Mouse (Mus musculus): ENCODE data around the gene AI413582. TPM values are rescaled to one million over a fixed set of nuclear protein-coding genes. Genes with fewer than 3 reads are reported as not detected.

Gene AI413582
- total and polyA plus RNA-seq, 3 experiments = 20.6 to 56.5 TPM; not detected in 1

- H3K27ac ChIP-seq (ENCODE audit: control insufficient read depth, low read depth, low read length) = no peak overlapping the region
- H3K27me3 ChIP-seq (ENCODE audit: control insufficient read depth in 1 of 2, insufficient read depth in 2 of 2, low read length in 2 of 2) = no peaks in the 10 kb centered on the region
- H3K4me1 ChIP-seq (ENCODE audit: control insufficient read depth in 1 of 2, insufficient read depth in 2 of 2, low read length in 2 of 2) = no peaks in the 10 kb centered on the region
- no peaks in the 10 kb centered on the region for H3K79me2 ChIP-seq (ENCODE audit: control insufficient read depth, insufficient read depth, low read length, poor library complexity)
- TF ChIP-seq USF2 (IDR thresholded peaks at IDR 0.05; ENCODE audit: borderline replicate concordance in 1 of 2, insufficient read depth in 1 of 2, low read depth in 1 of 2, low read length in 2 of 2) (no peak), RAD21 (IDR thresholded peaks at IDR 0.05; ENCODE audit: low read depth, low read length) (peak; percentile 68), NRF1 (IDR thresholded peaks at IDR 0.05; ENCODE audit: insufficient read depth, low read depth, low read length, poor library complexity, severe bottlenecking) (no peak), ZC3H11A (IDR thresholded peaks at IDR 0.05; ENCODE audit: low read depth, low read length) (peak; percentile 42), SMC3 (IDR thresholded peaks at IDR 0.05; ENCODE audit: low read depth, low read length) (peak; percentile 37), CTCF (IDR thresholded peaks at IDR 0.05 in 2 of 3, conservative IDR thresholded peaks at IDR 0.05 in 1 of 3; ENCODE audit: control insufficient read depth in 1 of 3, insufficient read depth in 1 of 3, low read depth in 2 of 3, low read length in 3 of 3, poor library complexity in 1 of 3, severe bottlenecking in 1 of 3) (peak; percentile 35 to 67 (median 59)), E2F4 (IDR thresholded peaks at IDR 0.05; ENCODE audit: borderline replicate concordance, low read depth, low read length) (no peak), HCFC1 (IDR thresholded peaks at IDR 0.05; ENCODE audit: low read depth, low read length) (no peak)
- H3K4me3 ChIP-seq (ENCODE audit: control insufficient read depth in 1 of 2, insufficient read depth in 1 of 2, low read depth in 2 of 2, low read length in 2 of 2) = no peak overlapping the region
- H3K36me3 ChIP-seq (ENCODE audit: control insufficient read depth in 1 of 2, insufficient read depth in 2 of 2, low read length in 2 of 2) = no peaks in the 10 kb centered on the region
- no peak overlapping the region for H3K9ac ChIP-seq (ENCODE audit: control insufficient read depth, low read depth, low read length, poor library complexity, severe bottlenecking)
- no peaks in the 10 kb centered on the region for H3K9me3 ChIP-seq (replicated peaks; ENCODE audit: insufficient read depth, low read length)
- DNase-seq (ENCODE audit: low read depth, low spot score) = peak; percentile 62
Observed at GRCm38 (mm10) chr17:27533354-27533753, 32.2 kb downstream of the AI413582 start.

GRCm38 (mm10) chr17:27532095-27532494, 33.5 kb downstream of the AI413582 start:
- Histone ChIP-seq H3K9ac (ENCODE audit: control insufficient read depth, low read depth, low read length, poor library complexity, severe bottlenecking) (no peak overlapping the region), H3K27me3 (ENCODE audit: control insufficient read depth in 1 of 2, insufficient read depth in 2 of 2, low read length in 2 of 2) (no peaks in the 10 kb centered on the region), H3K27ac (ENCODE audit: control insufficient read depth, low read depth, low read length) (peak overlapping the region; percentile 5; the same call in 1 of the 2 replicates), H3K36me3 (ENCODE audit: control insufficient read depth in 1 of 2, insufficient read depth in 2 of 2, low read length in 2 of 2) (no peaks in the 10 kb centered on the region), H3K9me3 (replicated peaks; ENCODE audit: insufficient read depth, low read length) (no peaks in the 10 kb centered on the region), H3K4me1 (ENCODE audit: control insufficient read depth in 1 of 2, insufficient read depth in 2 of 2, low read length in 2 of 2) (no peaks in the 10 kb centered on the region), H3K79me2 (ENCODE audit: control insufficient read depth, insufficient read depth, low read length, poor library complexity) (no peaks in the 10 kb centered on the region), H3K4me3 (ENCODE audit: control insufficient read depth in 1 of 2, insufficient read depth in 1 of 2, low read depth in 2 of 2, low read length in 2 of 2) (no peak overlapping the region)
- peak; percentile 51 for DNase-seq (ENCODE audit: low read depth, low spot score)
- TF ChIP-seq EP300 (IDR thresholded peaks at IDR 0.05; ENCODE audit: low read depth in 1 of 2, low read length in 2 of 2) (peak; percentile 26 to 32; a peak in 1 of 4 replicates), ELF1 (IDR thresholded peaks at IDR 0.05; ENCODE audit: low read depth, low read length) (no peak), ETS1 (IDR thresholded peaks at IDR 0.05; ENCODE audit: low read depth, low read length) (no peak), POLR2AphosphoS2 (IDR thresholded peaks at IDR 0.05; ENCODE audit: low read length) (no peak), USF1 (IDR thresholded peaks at IDR 0.05; ENCODE audit: low read depth, low read length) (no peak), MAX (IDR thresholded peaks at IDR 0.05; ENCODE audit: low read length) (no peak), GATA1 (IDR thresholded peaks at IDR 0.05; ENCODE audit: low read depth, low read length) (no peak), MEF2A (IDR thresholded peaks at IDR 0.05; ENCODE audit: extremely low read depth, insufficient replicate concordance, low read depth, low read length, poor library complexity, severe bottlenecking) (no peak), SIN3A (IDR thresholded peaks at IDR 0.05; ENCODE audit: low read length) (no peak), POLR2A (IDR thresholded peaks at IDR 0.05; ENCODE audit: control insufficient read depth in 1 of 2, insufficient read depth in 1 of 2, low read depth in 1 of 2, low read length in 2 of 2, poor library complexity in 1 of 2) (no peak), GABPA (IDR thresholded peaks at IDR 0.05; ENCODE audit: low read depth, low read length) (peak; percentile 95), ZNF384 (IDR thresholded peaks at IDR 0.05; ENCODE audit: low read depth, low read length) (0 out of 2 replicates have a peak, but pooled peaks have one; percentile 18), KAT2A (conservative IDR thresholded peaks at IDR 0.05; ENCODE audit: low read depth, low read length) (no peak), CTCF (IDR thresholded peaks at IDR 0.05 in 2 of 3, conservative IDR thresholded peaks at IDR 0.05 in 1 of 3; ENCODE audit: control insufficient read depth in 1 of 3, insufficient read depth in 1 of 3, low read depth in 2 of 3, low read length in 3 of 3, poor library complexity in 1 of 3, severe bottlenecking in 1 of 3) (no peak), TBP (IDR thresholded peaks at IDR 0.05; ENCODE audit: low read depth, low read length) (no peak), ZC3H11A (IDR thresholded peaks at IDR 0.05; ENCODE audit: low read depth, low read length) (no peak), BHLHE40 (IDR thresholded peaks at IDR 0.05; ENCODE audit: borderline replicate concordance, low read depth, low read length) (no peak), MYB (IDR thresholded peaks at IDR 0.05; ENCODE audit: low read depth, low read length) (no peak), ZKSCAN1 (IDR thresholded peaks at IDR 0.05; ENCODE audit: low read depth, low read length) (no peak), MAFK (IDR thresholded peaks at IDR 0.05; ENCODE audit: borderline replicate concordance, low read depth, low read length) (peak; percentile 86), RAD21 (IDR thresholded peaks at IDR 0.05; ENCODE audit: low read depth, low read length) (no peak), TAL1 (IDR thresholded peaks at IDR 0.05; ENCODE audit: low read length) (no peak), ZMIZ1 (IDR thresholded peaks at IDR 0.05; ENCODE audit: low read depth, low read length) (no peak), E2F4 (IDR thresholded peaks at IDR 0.05; ENCODE audit: borderline replicate concordance, low read depth, low read length) (no peak)
